Comparison of ENCODE assay signal across 18 mouse cellular contexts in the genomic region with DNA sequence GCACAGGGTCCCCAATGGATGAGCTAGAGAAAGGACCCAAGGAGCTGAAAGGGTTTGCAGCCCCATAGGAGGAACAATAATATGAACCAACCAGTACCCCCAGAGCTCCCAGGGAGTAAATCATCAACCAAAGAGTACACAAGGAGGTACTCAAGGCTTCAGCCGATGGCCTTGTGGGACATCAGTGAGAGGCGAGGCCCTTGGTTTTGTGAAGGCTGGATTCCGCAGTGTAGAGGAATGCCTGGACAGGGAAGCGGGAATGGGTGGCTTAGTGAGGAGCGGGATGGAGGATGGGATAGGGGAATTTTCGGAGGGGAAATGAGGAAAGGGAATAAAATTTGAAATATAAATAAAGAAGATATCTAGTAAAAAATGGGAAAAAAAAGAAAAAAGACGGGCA. TPM values are rescaled to one million over a fixed set of nuclear protein-coding genes. Genes with fewer than 3 reads are reported as not detected.
DNase-seq lines count a peak whose midpoint lies in the region; ATAC-seq and TF ChIP-seq lines count a peak whose summit lies in the region.
"Had no signal": no experiment of that assay in that cellular context is flagged by ENCODE, and none has a peak within 500 bp of the region (broad histone marks: within the 10 kb centered on the region; RNA-seq: fewer than 3 reads in every experiment).

No protein-coding gene starts in this region.

- DNase-seq in kidney, adult 2 months = peak; percentile 22
- no peak for DNase-seq in kidney, adult 9 months
- DNase-seq in ovary, adult 18-20 months (ENCODE audit: low spot score) = no peak
- DNase-seq in adipocyte (ENCODE audit: low spot score) = no peak
- DNase-seq: adrenal gland, adult 8-10 months; adrenal gland, postnatal 14 days; adrenal gland, postnatal 36 days; cerebellum, adult 11-12 months; cerebellum, adult 2 months; cerebellum, adult 9-10 months; cerebellum, postnatal 10 days; cerebellum, postnatal 25 days had no signal

- H3K4me1 ChIP-seq in kidney, adult 2 months (ENCODE audit: control insufficient read depth, insufficient read depth, low read length) = peaks cover 12% of the 10 kb centered on the region; the same call in 1 of the 2 replicates
- H3K4me1 ChIP-seq in intestine, embryonic 15.5 days (replicated peaks) = no peaks in the 10 kb centered on the region
- H3K4me1 ChIP-seq in intestine, embryonic 16.5 days (ENCODE audit: control insufficient read depth, insufficient read depth, low read length) = no peaks in the 10 kb centered on the region
- H3K4me1 ChIP-seq: embryonic facial prominence, embryonic 10.5 days; embryonic facial prominence, embryonic 12.5 days; forebrain, embryonic 13.5 days; forebrain, embryonic 15.5 days had no signal

- no peak overlapping the region for H3K27ac ChIP-seq in kidney, adult 2 months (ENCODE audit: insufficient read depth, low read depth, low read length)
- no peak overlapping the region for H3K27ac ChIP-seq in intestine, embryonic 15.5 days
- no peak overlapping the region for H3K27ac ChIP-seq in intestine, embryonic 16.5 days (ENCODE audit: low read length)
- H3K27ac ChIP-seq: embryonic facial prominence, embryonic 10.5 days; embryonic facial prominence, embryonic 12.5 days; forebrain, embryonic 13.5 days; forebrain, embryonic 15.5 days had no signal

- peak; percentile 54; the same call in 1 of the 2 replicates for ATAC-seq in intestine, embryonic 15.5 days
- peak; percentile 69; the same call in 1 of the 2 replicates for ATAC-seq in intestine, embryonic 16.5 days
- ATAC-seq: forebrain, embryonic 13.5 days; forebrain, embryonic 15.5 days had no signal

- H3K36me3 ChIP-seq in kidney, adult 2 months (ENCODE audit: control insufficient read depth, insufficient read depth, low read length) = peaks cover 10% of the 10 kb centered on the region
- peaks cover 25% of the 10 kb centered on the region for H3K36me3 ChIP-seq in intestine, embryonic 15.5 days
- peaks cover 12% of the 10 kb centered on the region; the same call in 1 of the 2 replicates for H3K36me3 ChIP-seq in intestine, embryonic 16.5 days (ENCODE audit: control insufficient read depth, insufficient read depth, low read length)

- H3K9ac ChIP-seq in intestine, embryonic 15.5 days = no peak overlapping the region
- H3K9ac ChIP-seq in intestine, embryonic 16.5 days (ENCODE audit: low read depth, low read length) = no peak overlapping the region
- H3K9ac ChIP-seq: embryonic facial prominence, embryonic 12.5 days; forebrain, embryonic 13.5 days; forebrain, embryonic 15.5 days had no signal

- TF ChIP-seq POLR2A in kidney, adult 2 months (IDR thresholded peaks at IDR 0.05; ENCODE audit: low read depth, low read length) = no peak

- H3K9me3 ChIP-seq in intestine, embryonic 15.5 days = no peaks in the 10 kb centered on the region
- no peaks in the 10 kb centered on the region for H3K9me3 ChIP-seq in intestine, embryonic 16.5 days (ENCODE audit: control insufficient read depth, low read length)
- H3K9me3 ChIP-seq: embryonic facial prominence, embryonic 10.5 days; embryonic facial prominence, embryonic 12.5 days; forebrain, embryonic 13.5 days; forebrain, embryonic 15.5 days had no signal

- H3K4me2 ChIP-seq in intestine, embryonic 15.5 days (replicated peaks) = no peak overlapping the region
- no peak overlapping the region for H3K4me2 ChIP-seq in intestine, embryonic 16.5 days (ENCODE audit: low read depth, low read length)
- H3K4me2 ChIP-seq: embryonic facial prominence, embryonic 12.5 days; forebrain, embryonic 13.5 days; forebrain, embryonic 15.5 days had no signal

- no peak for TF ChIP-seq CTCF in kidney, adult 2 months (conservative IDR thresholded peaks at IDR 0.05; ENCODE audit: insufficient read depth, insufficient read length, low read depth, low read length)

- 79% methylated on average over 7 of the region's 7 CpGs for WGBS in kidney, adult 2 months
- WGBS in intestine, embryonic 15.5 days = 72% methylated on average over 7 of the region's 7 CpGs
- 76% methylated on average over 7 of the region's 7 CpGs for WGBS in intestine, embryonic 16.5 days

- no peaks in the 10 kb centered on the region for H3K27me3 ChIP-seq in kidney, adult 2 months (replicated peaks; ENCODE audit: control insufficient read depth, insufficient read depth, low read length)
- no peaks in the 10 kb centered on the region for H3K27me3 ChIP-seq in intestine, embryonic 15.5 days (replicated peaks)
- no peaks in the 10 kb centered on the region for H3K27me3 ChIP-seq in intestine, embryonic 16.5 days (replicated peaks; ENCODE audit: control insufficient read depth, insufficient read depth, low read length)
- H3K27me3 ChIP-seq: embryonic facial prominence, embryonic 12.5 days; forebrain, embryonic 13.5 days; forebrain, embryonic 15.5 days had no signal

- H3K4me3 ChIP-seq in kidney, adult 2 months (ENCODE audit: insufficient read depth, low read depth, low read length) = no peak overlapping the region
- no peak overlapping the region for H3K4me3 ChIP-seq in intestine, embryonic 15.5 days (replicated peaks)
- H3K4me3 ChIP-seq in intestine, embryonic 16.5 days (ENCODE audit: low read length) = no peak overlapping the region
- H3K4me3 ChIP-seq: embryonic facial prominence, embryonic 10.5 days; embryonic facial prominence, embryonic 12.5 days; forebrain, embryonic 13.5 days; forebrain, embryonic 15.5 days had no signal

RNA-seq across cellular contexts. Expression of a gene that starts 19.6 kb away (rescaled TPM):
- polyA plus RNA-seq in kidney, adult 2 months (2012; rRNA removed) = 93.8 and 239 TPM in 2 replicates
- polyA plus RNA-seq in intestine, embryonic 15.5 days (2015; fragmentation: Nextera tagmentation; extraction: Ambion mirVana) = 100 and 113 TPM in 2 replicates
- 114 and 117 TPM in 2 replicates for polyA plus RNA-seq in intestine, embryonic 16.5 days (2015; fragmentation: Nextera tagmentation; extraction: Ambion mirVana)
